Mouse (Mus musculus) myocyte (in vitro differentiated cells): ENCODE measurements at regions not wholly inside any gene's neighbourhood (a gene's known extent, or its start where the extent isn't known, plus 50 kb on each side); places are given as distances from the start of the nearest gene placed in this dataset.

Source experiments
- E2F4 ChIP-seq: IDR thresholded peaks from one replicate; pipeline ENCODE4 v1.6.1; 2011; ENCODE audit warnings: mild to moderate bottlenecking, control low read depth, moderate library complexity; ENCODE audit not compliant: insufficient read depth
- POLR2A ChIP-seq: IDR thresholded peaks from one replicate; pipeline ENCODE4 v1.6.1; 2011; ENCODE audit warnings: low read depth, mild to moderate bottlenecking, control low read depth, moderate library complexity; ENCODE audit not compliant: insufficient read length

DNA sequence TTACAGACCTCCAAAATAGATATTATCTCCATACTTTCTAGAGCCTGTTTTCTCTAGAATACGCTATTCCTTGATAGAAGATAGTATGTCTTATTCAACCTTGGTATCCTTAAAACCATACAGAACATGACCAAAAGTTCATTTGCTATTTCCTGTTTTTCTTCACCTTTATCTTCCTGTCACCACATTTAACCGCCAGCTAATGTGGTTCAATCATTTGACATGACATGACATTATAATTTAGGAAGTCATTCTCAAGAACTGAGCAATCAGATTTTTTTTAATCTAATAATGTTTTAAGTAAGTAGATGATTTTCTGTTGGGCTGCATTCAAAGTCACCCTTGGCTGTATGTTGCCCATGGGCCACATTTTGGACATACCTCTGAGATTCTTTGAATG is 213.3 kb downstream of the Dad1 start:
- TF ChIP-seq POLR2A (no peak), E2F4 (no peak)
